Mouse (Mus musculus): ENCODE measurements at regions not wholly inside any gene's neighbourhood (a gene's known extent, or its start where the extent isn't known, plus 50 kb on each side); places are given as distances from the start of the nearest gene placed in this dataset.

GRCm38 (mm10) chr3:149305440-149305839 is 315.1 kb upstream of the Adgrl2 start:
- intact Hi-C loops (cut with DNase I), result no loop called here
- no peak for DNase-seq (ENCODE audit: low spot score in 2 of 2)

- intact Hi-C loops (cut with DNase I), result no loop called here
- peak in 1 of 2 experiments; percentile 17 for DNase-seq (ENCODE audit: low spot score in 2 of 2)
Measured at GRCm38 (mm10) chr3:149305011-149305413, 314.7 kb upstream of the Adgrl2 start.

- no peak for DNase-seq (ENCODE audit: low spot score in 2 of 2)
- intact Hi-C loops (cut with DNase I), result no loop called here
Measured at GRCm38 (mm10) chr3:149303418-149303817, 313.1 kb upstream of the Adgrl2 start.

GRCm38 (mm10) chr3:149300002-149300401 is 309.6 kb upstream of the Adgrl2 start:
- DNase-seq (ENCODE audit: low spot score in 2 of 2), result no peak
- intact Hi-C loops (cut with DNase I), result no loop called here

GRCm38 (mm10) chr3:149296419-149296962 is 306.1 kb upstream of the Adgrl2 start:
- intact Hi-C loops (cut with DNase I), result loop anchor here (5.0 kb wide), 1 partner anchor 1791 kb away; no protein-coding TSS in a partner anchor
- DNase-seq (ENCODE audit: low spot score in 2 of 2), result no peak

GRCm38 (mm10) chr3:149295942-149296341 is 305.6 kb upstream of the Adgrl2 start:
- DNase-seq (ENCODE audit: low spot score in 2 of 2), result no peak
- intact Hi-C loops (cut with DNase I), result loop anchor here (5.0 kb wide), 1 partner anchor 1791 kb away; no protein-coding TSS in a partner anchor

GRCm38 (mm10) chr3:149295257-149295831 is 305.0 kb upstream of the Adgrl2 start:
- no peak for DNase-seq (ENCODE audit: low spot score in 2 of 2)
- intact Hi-C loops (cut with DNase I), result loop anchor here (5.0 kb wide), 1 partner anchor 1792 kb away; no protein-coding TSS in a partner anchor

GRCm38 (mm10) chr3:149294445-149294844 is 304.1 kb upstream of the Adgrl2 start:
- intact Hi-C loops (cut with DNase I), result no loop called here
- DNase-seq (ENCODE audit: low spot score in 2 of 2), result no peak

GRCm38 (mm10) chr3:149292459-149292858 is 302.1 kb upstream of the Adgrl2 start:
- DNase-seq (ENCODE audit: low spot score in 2 of 2), result no peak
- intact Hi-C loops (cut with DNase I), result no loop called here

- intact Hi-C loops (cut with DNase I), result no loop called here
- DNase-seq (ENCODE audit: low spot score in 2 of 2), result no peak
Measured at GRCm38 (mm10) chr3:149291473-149291872, 301.1 kb upstream of the Adgrl2 start.

GRCm38 (mm10) chr3:149290228-149290627 is 299.9 kb upstream of the Adgrl2 start:
- DNase-seq (ENCODE audit: low spot score in 2 of 2), result no peak
- intact Hi-C loops (cut with DNase I), result no loop called here

- DNase-seq (ENCODE audit: low spot score in 2 of 2), result no peak
- intact Hi-C loops (cut with DNase I), result no loop called here
Measured at GRCm38 (mm10) chr3:149287080-149287479, 296.7 kb upstream of the Adgrl2 start.

- intact Hi-C loops (cut with DNase I), result no loop called here
- no peak for DNase-seq (ENCODE audit: low spot score in 2 of 2)
Measured at GRCm38 (mm10) chr3:149284976-149285375, 294.6 kb upstream of the Adgrl2 start.

GRCm38 (mm10) chr3:149280807-149281789 is 290.7 kb upstream of the Adgrl2 start:
- DNase-seq (ENCODE audit: low spot score in 2 of 2), result no peak
- intact Hi-C loops (cut with DNase I), result no loop called here

GRCm38 (mm10) chr3:149279338-149279737 is 289.0 kb upstream of the Adgrl2 start:
- intact Hi-C loops (cut with DNase I), result no loop called here
- DNase-seq (ENCODE audit: low spot score in 2 of 2), result no peak

GRCm38 (mm10) chr3:149277812-149278211 is 287.5 kb upstream of the Adgrl2 start:
- no peak for DNase-seq (ENCODE audit: low spot score in 2 of 2)
- intact Hi-C loops (cut with DNase I), result no loop called here

- intact Hi-C loops (cut with DNase I), result no loop called here
- DNase-seq (ENCODE audit: low spot score in 2 of 2), result no peak
Measured at GRCm38 (mm10) chr3:149275478-149276132, 285.2 kb upstream of the Adgrl2 start.

GRCm38 (mm10) chr3:149274987-149275386 is 284.6 kb upstream of the Adgrl2 start:
- intact Hi-C loops (cut with DNase I), result no loop called here
- no peak for DNase-seq (ENCODE audit: low spot score in 2 of 2)

- intact Hi-C loops (cut with DNase I), result no loop called here
- DNase-seq (ENCODE audit: low spot score in 2 of 2), result no peak
Measured at GRCm38 (mm10) chr3:149273993-149274692, 283.8 kb upstream of the Adgrl2 start.
